Mouse (Mus musculus) E14TG2a.4 (cell line): ENCODE measurements at regions not wholly inside any gene's neighbourhood (a gene's known extent, or its start where the extent isn't known, plus 50 kb on each side); places are given as distances from the start of the nearest gene placed in this dataset.
A peak's percentile ranks its signal among the peaks of the same experiment; 100 is the strongest.

Experiments
- CTCF ChIP-seq: conservative IDR thresholded peaks from 2 replicates; pipeline ENCODE4 v1.5.1; 2014; ENCODE audit warnings: low read length
- NANOG ChIP-seq: IDR thresholded peaks from 2 replicates; pipeline ENCODE4 v1.6.1; 2014; ENCODE audit warnings: borderline replicate concordance, low read length, mixed read lengths

GRCm38 (mm10) chr13:43725698-43726097 lies 58.9 kb upstream of the Cd83 start:
- peak; percentile 83 for TF ChIP-seq CTCF
- TF ChIP-seq NANOG: no peak
